30 mouse cellular contexts compared by ENCODE assay signal in genomic region chr8:90608410-90608809, GRCm38 (mm10).
DNase-seq lines count a peak whose midpoint lies in the region; ATAC-seq and TF ChIP-seq lines count a peak whose summit lies in the region.
"Had no signal": no experiment of that assay in that cellular context is flagged by ENCODE, and none has a peak within 500 bp of the region (broad histone marks: within the 10 kb centered on the region; RNA-seq: fewer than 3 reads in every experiment).

No protein-coding gene starts in this region.

- ATAC-seq in forebrain, embryonic 12.5 days (ENCODE audit: low FRiP score), result no peak
- ATAC-seq in lung, embryonic 14.5 days (ENCODE audit: insufficient read depth), result no peak
- ATAC-seq in forebrain, postnatal 0 days, result no peak
- no peak for ATAC-seq in erythroblast, adult 5-6 weeks (replicated peaks; ENCODE audit: low FRiP score, poor library complexity, severe bottlenecking)
- ATAC-seq: hindbrain, embryonic 16.5 days; intestine, embryonic 15.5 days had no signal

- no peaks in the 10 kb centered on the region for H3K36me3 ChIP-seq in forebrain, embryonic 10.5 days (replicated peaks)
- no peaks in the 10 kb centered on the region for H3K36me3 ChIP-seq in forebrain, embryonic 12.5 days (replicated peaks)
- H3K36me3 ChIP-seq in lung, embryonic 14.5 days (ENCODE audit: insufficient read depth), result no peaks in the 10 kb centered on the region
- H3K36me3 ChIP-seq in forebrain, postnatal 0 days (ENCODE audit: insufficient read depth), result no peaks in the 10 kb centered on the region
- H3K36me3 ChIP-seq: hindbrain, embryonic 10.5 days; intestine, embryonic 15.5 days; midbrain, embryonic 10.5 days; neural tube, embryonic 12.5 days; stomach, embryonic 15.5 days had no signal

- H3K4me1 ChIP-seq in forebrain, embryonic 10.5 days, result no peaks in the 10 kb centered on the region
- H3K4me1 ChIP-seq in forebrain, embryonic 12.5 days, result peaks cover 6% of the 10 kb centered on the region
- no peaks in the 10 kb centered on the region for H3K4me1 ChIP-seq in lung, embryonic 14.5 days (ENCODE audit: insufficient read depth)
- H3K4me1 ChIP-seq in forebrain, postnatal 0 days (ENCODE audit: insufficient read depth), result no peaks in the 10 kb centered on the region
- H3K4me1 ChIP-seq: hindbrain, embryonic 10.5 days; intestine, embryonic 15.5 days; midbrain, embryonic 10.5 days; stomach, embryonic 15.5 days had no signal

- TF ChIP-seq CTCF in lung, embryonic 14.5 days (IDR thresholded peaks at IDR 0.05; ENCODE audit: low read depth), result no peak
- no peak for TF ChIP-seq CTCF in brain, embryonic 14.5 days (IDR thresholded peaks at IDR 0.05; ENCODE audit: borderline replicate concordance, extremely low read depth, insufficient read depth, insufficient read length)
- TF ChIP-seq CTCF in forebrain, postnatal 0 days (IDR thresholded peaks at IDR 0.05; ENCODE audit: low read depth), result no peak

- H3K9ac ChIP-seq in forebrain, embryonic 12.5 days, result no peak overlapping the region
- H3K9ac ChIP-seq in lung, embryonic 14.5 days, result no peak overlapping the region
- no peak overlapping the region for H3K9ac ChIP-seq in forebrain, postnatal 0 days
- H3K9ac ChIP-seq: intestine, embryonic 15.5 days; liver, embryonic 14.5 days; neural tube, embryonic 12.5 days; stomach, embryonic 15.5 days had no signal

- no peaks in the 10 kb centered on the region for H3K27me3 ChIP-seq in forebrain, embryonic 10.5 days (ENCODE audit: poor library complexity, severe bottlenecking)
- no peaks in the 10 kb centered on the region for H3K27me3 ChIP-seq in forebrain, embryonic 12.5 days
- no peaks in the 10 kb centered on the region for H3K27me3 ChIP-seq in lung, embryonic 14.5 days (ENCODE audit: insufficient read depth, low read length)
- no peaks in the 10 kb centered on the region for H3K27me3 ChIP-seq in forebrain, postnatal 0 days (ENCODE audit: insufficient read depth, low read length)
- H3K27me3 ChIP-seq: intestine, embryonic 15.5 days; neural tube, embryonic 12.5 days; stomach, embryonic 15.5 days had no signal

- H3K4me2 ChIP-seq in forebrain, embryonic 12.5 days, result no peak overlapping the region
- no peak overlapping the region for H3K4me2 ChIP-seq in lung, embryonic 14.5 days
- H3K4me2 ChIP-seq in forebrain, postnatal 0 days (ENCODE audit: low read depth), result no peak overlapping the region
- H3K4me2 ChIP-seq: intestine, embryonic 15.5 days; neural tube, embryonic 12.5 days; stomach, embryonic 15.5 days had no signal

- no peaks in the 10 kb centered on the region for H3K9me3 ChIP-seq in forebrain, embryonic 10.5 days
- H3K9me3 ChIP-seq in forebrain, embryonic 12.5 days, result no peaks in the 10 kb centered on the region
- H3K9me3 ChIP-seq in lung, embryonic 14.5 days (ENCODE audit: low read depth, low read length), result no peaks in the 10 kb centered on the region
- H3K9me3 ChIP-seq in forebrain, postnatal 0 days (ENCODE audit: low read length), result no peaks in the 10 kb centered on the region
- H3K9me3 ChIP-seq: hindbrain, embryonic 10.5 days; intestine, embryonic 15.5 days; midbrain, embryonic 10.5 days; stomach, embryonic 15.5 days had no signal

- DNase-seq in forebrain, embryonic 10.5 days (ENCODE audit: extremely low spot score, low spot score), result peak; percentile 9
- DNase-seq in lung, embryonic 14.5 days, result peak; percentile 37
- no peak for DNase-seq in lung, postnatal 25 days (ENCODE audit: low spot score)
- peak; percentile 84 for DNase-seq in brain, embryonic 14.5 days (ENCODE audit: low read depth)
- peak; percentile 13 for DNase-seq in forebrain, postnatal 0 days
- DNase-seq: adrenal gland, postnatal 25 days; cerebellum, adult 18-20 months; cerebellum, postnatal 25 days; gastrocnemius, postnatal 10 days; heart, postnatal 14 days; kidney, adult 2 months; kidney, postnatal 36 days; liver; lung, adult 2 months; lung, postnatal 14 days; right cerebral cortex, postnatal 14 days; thymus, adult 18-20 months; thymus, postnatal 25 days had no signal

- TF ChIP-seq POLR2A in brain, embryonic 14.5 days (IDR thresholded peaks at IDR 0.05; ENCODE audit: borderline replicate concordance, extremely low read depth, insufficient read depth, insufficient read length, poor library complexity, severe bottlenecking), result no peak

- H3K27ac ChIP-seq in forebrain, embryonic 10.5 days, result no peak overlapping the region
- H3K27ac ChIP-seq in forebrain, embryonic 12.5 days, result no peak overlapping the region
- H3K27ac ChIP-seq in lung, embryonic 14.5 days (ENCODE audit: low read depth), result no peak overlapping the region
- no peak overlapping the region for H3K27ac ChIP-seq in forebrain, postnatal 0 days (ENCODE audit: low read depth, low read length)
- H3K27ac ChIP-seq: hindbrain, embryonic 10.5 days; intestine, embryonic 15.5 days; layer of hippocampus, adult 2 months; left cerebral cortex, adult 2 months; liver, embryonic 14.5 days; midbrain, embryonic 10.5 days; neural tube, embryonic 12.5 days; stomach, embryonic 15.5 days had no signal

- 73% methylated on average over 3 of the region's 3 CpGs for WGBS in forebrain, embryonic 10.5 days
- WGBS in forebrain, embryonic 12.5 days, result 46% methylated on average over 3 of the region's 3 CpGs
- 70% methylated on average over 3 of the region's 3 CpGs for WGBS in lung, embryonic 14.5 days
- WGBS in forebrain, postnatal 0 days, result 12% methylated on average over 3 of the region's 3 CpGs

- H3K4me3 ChIP-seq in forebrain, embryonic 10.5 days, result no peak overlapping the region
- H3K4me3 ChIP-seq in forebrain, embryonic 12.5 days (replicated peaks), result no peak overlapping the region
- H3K4me3 ChIP-seq in lung, embryonic 14.5 days (ENCODE audit: low read depth, low read length), result no peak overlapping the region
- H3K4me3 ChIP-seq in forebrain, postnatal 0 days (ENCODE audit: low read depth, low read length), result no peak overlapping the region
- H3K4me3 ChIP-seq: hindbrain, embryonic 10.5 days; intestine, embryonic 15.5 days; layer of hippocampus, adult 2 months; left cerebral cortex, adult 2 months; midbrain, embryonic 10.5 days; myocyte; neural tube, embryonic 12.5 days; stomach, embryonic 15.5 days had no signal
